Mouse (Mus musculus): Measurements from ENCODE around the gene Creb3l4. TPM values are rescaled to one million over a fixed set of nuclear protein-coding genes. Genes with fewer than 3 reads are reported as not detected.
A peak's percentile ranks its signal among the peaks of the same experiment; 100 is the strongest.

The Creb3l4 gene
- polyA plus RNA-seq, 1 experiment from 2014 or later, result 5.8 TPM

DNA sequence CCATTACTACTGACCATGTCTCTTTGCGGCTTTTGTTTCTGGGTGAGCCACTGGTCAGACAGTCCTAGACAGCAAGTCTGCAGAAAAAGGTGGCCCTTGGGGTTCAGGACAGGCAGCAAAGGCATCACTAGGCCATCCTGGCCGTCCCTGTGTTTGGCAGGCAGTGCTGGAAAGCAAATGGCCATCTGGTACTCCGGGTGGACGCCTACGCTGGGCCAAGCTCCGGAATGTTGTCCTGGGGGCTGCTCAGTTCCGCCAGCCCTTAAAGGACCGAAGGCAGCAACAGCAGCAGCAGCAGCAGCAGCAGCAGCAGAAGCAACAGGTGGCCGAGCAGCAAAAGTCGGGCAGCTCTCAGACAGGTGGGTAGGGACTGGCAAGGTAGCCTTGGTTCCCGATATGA, 32.0 kb upstream of the Creb3l4 start:
- WGBS, result 93% methylated on average over 11 of the region's 11 CpGs

DNA sequence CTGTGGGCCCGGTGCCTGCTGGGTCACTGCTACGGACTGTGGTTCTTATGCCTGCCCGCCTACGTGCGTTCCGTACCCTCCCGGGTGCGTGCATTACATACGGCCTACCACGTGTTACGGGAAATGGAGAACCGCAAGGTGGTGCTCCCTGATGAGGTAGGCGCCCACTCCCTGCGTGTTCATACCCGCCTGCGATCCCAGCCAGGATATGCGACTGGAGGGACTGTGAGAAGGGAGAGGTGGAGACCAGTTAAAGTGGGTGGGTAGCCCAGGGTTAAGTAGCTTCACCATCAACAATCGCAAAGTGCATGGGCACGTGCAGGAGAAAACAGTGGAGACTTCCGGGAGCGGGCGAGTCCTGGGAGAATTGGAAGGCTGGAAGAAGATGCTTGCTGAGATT, 30.5 kb upstream of the Creb3l4 start:
- Histone ChIP-seq H3K36me3 (replicated peaks) (peaks cover 94% of the 10 kb centered on the region), H3K4me1 (peaks cover 5% of the 10 kb centered on the region; the same call in 1 of the 2 replicates), H3K4me3 (no peak overlapping the region), H3K9me3 (no peaks in the 10 kb centered on the region), H3K27me3 (ENCODE audit: poor library complexity, severe bottlenecking) (no peaks in the 10 kb centered on the region), H3K27ac (no peak overlapping the region)
- WGBS, result 94% methylated on average over 22 of the region's 22 CpGs
- DNase-seq (ENCODE audit: extremely low spot score, low spot score), result no peak

More for the DNA sequence above, 32.0 kb upstream of the Creb3l4 start:
- Histone ChIP-seq H3K36me3 (replicated peaks) (peaks cover 98% of the 10 kb centered on the region), H3K27me3 (ENCODE audit: poor library complexity, severe bottlenecking) (no peaks in the 10 kb centered on the region), H3K4me3 (no peak overlapping the region), H3K4me1 (peaks cover 5% of the 10 kb centered on the region; the same call in 1 of the 2 replicates), H3K27ac (no peak overlapping the region), H3K9me3 (no peaks in the 10 kb centered on the region)
- no peak for DNase-seq (ENCODE audit: extremely low spot score, low spot score)

DNA sequence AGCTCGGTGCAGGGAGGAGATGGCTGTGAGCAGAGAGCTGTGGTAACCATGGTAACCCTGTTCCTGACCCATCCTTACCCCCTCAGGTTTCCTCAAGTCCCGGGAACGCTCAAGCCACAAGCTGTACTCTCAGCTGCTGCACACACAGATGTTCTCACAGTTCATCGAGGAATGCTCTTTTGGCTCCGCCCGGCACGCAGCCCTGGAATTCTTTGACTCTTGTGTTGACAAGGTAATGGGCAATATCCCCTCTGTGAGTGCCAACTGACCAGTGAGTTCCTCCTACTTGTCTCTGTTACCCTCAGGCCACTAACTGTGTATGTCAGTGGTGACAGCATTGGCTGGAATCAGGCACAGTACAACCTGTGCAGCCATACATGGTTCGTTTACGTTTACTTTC, 28.9 kb upstream of the Creb3l4 start:
- no peaks in the 10 kb centered on the region for H3K27me3 ChIP-seq (ENCODE audit: poor library complexity, severe bottlenecking)
- peaks cover 94% of the 10 kb centered on the region for H3K36me3 ChIP-seq (replicated peaks)

DNA sequence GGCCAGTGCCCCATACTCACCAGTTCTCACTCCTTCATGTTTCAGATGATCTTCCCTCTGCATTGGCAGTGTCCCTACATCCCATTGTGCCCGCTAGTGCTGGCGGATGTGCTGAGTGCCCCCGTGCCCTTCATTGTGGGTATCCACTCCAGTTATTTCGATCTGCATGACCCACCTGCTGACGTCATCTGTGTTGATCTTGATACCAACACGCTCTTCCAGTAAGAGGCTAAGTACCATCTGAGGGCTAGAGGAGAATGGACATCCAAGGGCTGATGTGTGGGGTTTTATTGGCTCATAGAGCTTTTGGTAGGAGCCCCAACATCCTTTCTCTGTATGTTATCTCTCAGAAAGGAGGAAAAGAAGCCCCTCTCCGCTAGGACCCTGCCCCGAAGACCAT, 27.5 kb upstream of the Creb3l4 start:
- H3K36me3 ChIP-seq (replicated peaks), result peaks cover 80% of the 10 kb centered on the region
- DNase-seq (ENCODE audit: extremely low spot score, low spot score), result no peak
- H3K27me3 ChIP-seq (ENCODE audit: poor library complexity, severe bottlenecking), result no peaks in the 10 kb centered on the region
- H3K4me3 ChIP-seq, result no peak overlapping the region
- peaks cover 15% of the 10 kb centered on the region for H3K4me1 ChIP-seq
- no peaks in the 10 kb centered on the region for H3K9me3 ChIP-seq
- H3K27ac ChIP-seq, result no peak overlapping the region
- WGBS, result 95% methylated on average over 8 of the region's 8 CpGs

More for the DNA sequence above, 28.9 kb upstream of the Creb3l4 start:
- no peak for DNase-seq (ENCODE audit: extremely low spot score, low spot score)
- Histone ChIP-seq H3K4me3 (no peak overlapping the region), H3K4me1 (peaks cover 7% of the 10 kb centered on the region), H3K9me3 (no peaks in the 10 kb centered on the region), H3K27ac (no peak overlapping the region)
- WGBS, result 82% methylated on average over 9 of the region's 9 CpGs

DNA sequence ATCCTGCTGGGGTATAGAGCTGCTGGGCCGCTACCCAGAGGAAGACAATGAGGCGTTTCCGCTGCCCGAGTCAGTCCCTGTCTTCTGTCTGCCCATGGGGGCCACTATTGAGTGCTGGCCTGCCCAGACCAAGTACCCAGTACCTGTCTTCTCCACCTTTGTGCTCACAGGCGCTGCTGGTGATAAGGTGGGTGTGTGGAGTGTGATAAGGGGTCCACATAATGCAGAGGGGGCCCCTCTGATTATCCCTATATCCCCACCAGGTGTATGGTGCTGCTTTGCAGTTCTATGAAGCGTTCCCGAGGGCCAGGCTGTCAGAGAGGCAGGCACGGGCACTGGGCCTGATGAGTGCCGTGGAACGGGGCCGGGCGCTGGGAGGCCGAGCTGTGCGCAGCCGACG, 25.7 kb upstream of the Creb3l4 start:
- Histone ChIP-seq H3K36me3 (replicated peaks) (peaks cover 68% of the 10 kb centered on the region), H3K4me3 (no peak overlapping the region), H3K27me3 (ENCODE audit: poor library complexity, severe bottlenecking) (no peaks in the 10 kb centered on the region), H3K27ac (no peak overlapping the region), H3K9me3 (no peaks in the 10 kb centered on the region), H3K4me1 (peaks cover 27% of the 10 kb centered on the region)
- no peak for DNase-seq (ENCODE audit: extremely low spot score, low spot score)
- WGBS, result 90% methylated on average over 16 of the region's 16 CpGs

DNA sequence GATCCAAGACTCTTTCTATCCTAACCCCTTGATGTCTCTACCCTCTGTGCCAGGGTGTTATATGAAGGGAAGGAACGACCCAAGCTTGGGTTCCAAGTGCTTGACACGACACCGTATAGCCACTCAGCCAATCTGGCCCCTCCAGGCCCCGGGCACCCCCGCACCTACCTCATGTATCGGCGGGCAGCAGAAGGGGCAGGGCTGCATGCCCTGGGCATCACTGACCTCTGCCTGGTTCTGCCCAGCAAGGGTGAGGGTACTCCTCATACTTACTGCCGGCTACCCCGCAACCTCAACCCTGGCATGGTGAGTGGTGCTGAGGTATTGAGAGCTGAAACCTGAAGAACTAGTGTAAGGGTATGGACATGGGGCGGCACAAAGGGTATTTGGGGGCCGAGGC, 24.9 kb upstream of the Creb3l4 start:
- H3K4me1 ChIP-seq, result peaks cover 27% of the 10 kb centered on the region
- H3K4me3 ChIP-seq, result no peak overlapping the region
- no peak for DNase-seq (ENCODE audit: extremely low spot score, low spot score)
- H3K27me3 ChIP-seq (ENCODE audit: poor library complexity, severe bottlenecking), result no peaks in the 10 kb centered on the region
- H3K36me3 ChIP-seq (replicated peaks), result peaks cover 66% of the 10 kb centered on the region
- no peaks in the 10 kb centered on the region for H3K9me3 ChIP-seq
- H3K27ac ChIP-seq, result no peak overlapping the region
- WGBS, result 96% methylated on average over 11 of the region's 11 CpGs

DNA sequence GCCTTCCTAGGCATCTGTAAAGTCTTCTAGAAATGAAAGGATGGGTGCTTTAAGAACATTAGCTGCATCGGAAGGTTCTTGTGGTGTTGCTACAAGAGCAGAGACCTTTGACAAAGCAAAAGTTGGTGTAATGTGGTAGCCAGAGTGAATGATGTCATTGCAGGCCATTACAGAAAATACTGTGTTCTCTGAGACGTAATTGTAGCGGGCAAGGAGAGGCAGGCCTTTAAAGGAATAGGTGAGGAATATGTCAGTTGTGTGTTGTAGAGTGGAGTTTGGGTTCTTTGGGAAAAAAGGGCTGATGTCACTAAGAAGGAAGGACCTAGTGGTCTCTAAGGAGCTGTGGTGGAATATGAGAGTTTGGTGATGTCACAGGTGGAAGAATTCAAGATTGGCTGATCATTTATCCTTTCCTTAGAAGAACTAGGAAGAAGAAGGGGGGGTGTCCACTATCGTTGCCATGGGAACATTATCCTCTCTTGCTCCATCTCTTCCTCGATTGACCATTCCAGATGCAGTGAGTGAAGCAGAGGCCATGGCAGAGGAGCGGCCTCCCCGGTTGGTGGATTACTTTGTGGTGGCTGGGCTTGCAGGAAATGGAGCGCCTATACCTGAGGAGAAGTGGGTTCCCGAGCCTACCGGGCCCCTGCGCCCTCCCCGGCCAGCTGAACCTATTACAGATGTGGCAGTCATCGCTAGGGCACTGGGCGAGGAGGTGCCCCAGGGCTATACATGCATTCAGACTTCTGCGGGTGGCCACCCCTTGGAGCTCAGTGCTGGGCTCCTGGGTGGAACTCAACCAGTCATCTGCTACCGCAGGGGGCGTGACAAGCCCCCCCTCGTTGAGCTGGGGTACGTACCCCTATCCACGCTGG, 23.8 kb upstream of the Creb3l4 start:
- no peaks in the 10 kb centered on the region for H3K9me3 ChIP-seq
- WGBS, result 92% methylated on average over 20 of the region's 20 CpGs
- peaks cover 67% of the 10 kb centered on the region for H3K36me3 ChIP-seq (replicated peaks)
- DNase-seq (ENCODE audit: extremely low spot score, low spot score), result no peak
- H3K4me3 ChIP-seq, result peak overlapping the region; percentile 83; the same call in 1 of the 2 replicates
- H3K4me1 ChIP-seq, result peaks cover 27% of the 10 kb centered on the region
- H3K27ac ChIP-seq, result no peak overlapping the region
- no peaks in the 10 kb centered on the region for H3K27me3 ChIP-seq (ENCODE audit: poor library complexity, severe bottlenecking)

DNA sequence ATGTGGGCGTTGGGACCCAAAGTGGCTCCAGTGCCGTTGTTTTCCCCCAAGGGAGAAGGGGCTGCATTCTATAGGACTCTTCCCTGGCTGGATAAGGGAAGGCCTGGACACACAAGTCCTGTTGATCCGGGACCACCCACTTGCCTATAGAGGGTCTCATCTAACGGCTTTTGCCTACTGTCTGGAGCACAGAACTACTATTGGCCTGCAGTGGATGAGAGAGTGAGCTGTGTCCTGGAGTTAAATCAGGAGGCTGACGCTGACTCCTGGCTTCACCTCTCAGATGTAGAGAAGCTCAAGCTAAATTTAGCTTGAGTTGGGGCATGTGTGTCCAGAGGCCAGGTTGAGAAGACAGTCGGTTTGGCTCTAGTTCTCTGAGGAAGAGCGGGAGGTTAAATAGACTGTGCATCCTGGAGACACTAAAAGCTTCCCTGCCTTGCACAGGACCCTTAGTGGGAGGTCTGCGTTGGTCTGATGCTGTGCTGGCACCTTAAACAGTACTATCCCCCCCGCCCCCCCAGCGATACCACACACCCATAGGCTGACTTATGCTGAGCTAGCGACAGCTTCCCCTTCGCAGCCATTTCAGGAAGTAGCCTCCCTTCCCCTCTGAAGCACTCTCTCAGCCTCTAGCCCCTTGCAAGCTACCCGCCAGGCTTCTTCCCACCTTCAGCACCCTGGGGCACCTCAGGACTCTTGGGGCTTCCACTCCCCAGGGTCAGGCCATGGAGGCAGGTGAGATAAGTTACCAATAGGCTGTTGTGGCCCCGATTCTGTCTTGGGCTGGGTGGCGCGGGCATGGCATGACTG, 22.8 kb upstream of the Creb3l4 start:
- H3K27me3 ChIP-seq (ENCODE audit: poor library complexity, severe bottlenecking), result no peaks in the 10 kb centered on the region
- H3K9me3 ChIP-seq, result no peaks in the 10 kb centered on the region
- 30% methylated on average over 16 of the region's 16 CpGs for WGBS
- no peak for DNase-seq (ENCODE audit: extremely low spot score, low spot score)
- peaks cover 27% of the 10 kb centered on the region for H3K4me1 ChIP-seq
- H3K4me3 ChIP-seq, result peak overlapping the region; percentile 83
- peaks cover 67% of the 10 kb centered on the region for H3K36me3 ChIP-seq (replicated peaks)
- H3K27ac ChIP-seq, result peak overlapping the region; percentile 98

DNA sequence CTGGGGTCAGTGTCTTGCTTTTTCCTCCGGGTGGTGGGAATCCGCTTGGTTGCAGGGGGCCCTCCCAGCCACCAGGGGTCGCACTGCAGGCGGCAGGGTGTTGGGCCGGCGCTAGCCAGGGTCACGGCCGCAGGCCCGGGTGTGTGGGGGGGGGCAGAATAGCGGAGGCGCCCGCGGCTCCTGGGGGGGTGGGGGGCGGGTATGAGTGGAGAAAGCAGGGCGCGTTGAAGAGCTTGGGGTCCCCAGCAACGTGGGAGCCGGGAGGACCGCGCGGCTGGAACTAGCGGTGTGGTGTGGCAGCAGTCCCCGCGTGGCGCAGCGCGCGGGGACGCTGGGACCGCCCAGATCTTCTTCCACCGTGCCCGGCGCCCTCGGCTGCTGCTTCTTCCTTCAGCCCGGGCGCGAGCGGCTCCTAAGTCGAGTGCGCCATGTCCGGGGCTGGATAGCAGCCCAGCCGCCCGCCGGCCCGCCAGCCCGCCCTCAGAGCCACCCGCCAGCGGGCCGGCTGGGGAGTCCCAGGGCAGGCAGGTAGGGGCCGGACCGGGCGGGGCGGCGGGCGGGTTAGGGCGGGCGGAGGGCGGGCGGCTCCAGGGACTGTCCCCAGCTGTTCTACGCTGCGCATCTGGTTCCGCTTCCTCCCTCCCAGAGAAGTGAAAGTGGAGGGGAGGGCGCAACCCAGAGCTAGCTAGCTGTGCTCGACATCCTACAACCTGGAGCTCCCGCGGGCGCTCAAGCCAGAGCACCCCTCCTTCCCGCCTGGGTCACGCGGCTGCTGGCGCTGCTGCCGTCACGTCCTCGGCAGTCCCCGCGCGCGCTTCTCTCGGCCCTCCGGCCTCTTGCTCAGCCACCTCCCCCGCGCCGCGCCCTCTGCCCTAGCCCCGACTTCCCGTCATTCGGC, 22.0 kb upstream of the Creb3l4 start, which contains the start of gene Dennd4b:
Gene Dennd4b, plus strand, starts transcription at position 152 of the 898 bp plus-strand sequence.
- WGBS, result under 1% methylated on average over 79 of the region's 87 CpGs

DNA sequence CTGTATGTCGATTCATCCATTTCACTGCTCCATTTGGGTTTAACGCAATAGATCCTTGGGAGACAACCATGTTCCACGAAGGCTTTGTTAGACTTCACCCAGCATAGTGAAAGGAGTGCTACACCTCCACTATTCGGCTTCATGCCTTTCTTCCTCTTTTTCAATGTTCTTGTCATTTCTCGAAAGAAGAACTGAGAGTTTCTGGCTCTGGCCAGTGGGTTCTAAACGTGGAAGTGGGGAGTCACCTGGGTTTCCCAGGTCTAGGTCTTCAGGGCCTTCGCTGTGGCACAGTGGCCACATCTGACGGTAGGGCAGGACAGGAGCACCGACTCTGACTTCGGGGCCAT, 21.3 kb upstream of the Creb3l4 start:
- H3K27me3 ChIP-seq (ENCODE audit: poor library complexity, severe bottlenecking), result no peaks in the 10 kb centered on the region
- peak overlapping the region; percentile 83 for H3K4me3 ChIP-seq
- 37% methylated on average over 10 of the region's 10 CpGs for WGBS
- DNase-seq (ENCODE audit: extremely low spot score, low spot score), result no peak
- peaks cover 27% of the 10 kb centered on the region for H3K4me1 ChIP-seq
- peaks cover 70% of the 10 kb centered on the region for H3K36me3 ChIP-seq (replicated peaks)
- no peaks in the 10 kb centered on the region for H3K9me3 ChIP-seq
- peak overlapping the region; percentile 98 for H3K27ac ChIP-seq

More for the DNA sequence above, 22.0 kb upstream of the Creb3l4 start, which contains the start of gene Dennd4b:
- Histone ChIP-seq H3K27ac (peak within 1 kb of the TSS; percentile 98), H3K4me3 (peak within 1 kb of the TSS; percentile 83), H3K36me3 (replicated peaks) (peaks cover 67% of the 10 kb centered on the region), H3K4me1 (peaks cover 27% of the 10 kb centered on the region), H3K9me3 (no peaks in the 10 kb centered on the region), H3K27me3 (ENCODE audit: poor library complexity, severe bottlenecking) (no peaks in the 10 kb centered on the region)
- peak; percentile 87 for DNase-seq (ENCODE audit: extremely low spot score, low spot score)

DNA sequence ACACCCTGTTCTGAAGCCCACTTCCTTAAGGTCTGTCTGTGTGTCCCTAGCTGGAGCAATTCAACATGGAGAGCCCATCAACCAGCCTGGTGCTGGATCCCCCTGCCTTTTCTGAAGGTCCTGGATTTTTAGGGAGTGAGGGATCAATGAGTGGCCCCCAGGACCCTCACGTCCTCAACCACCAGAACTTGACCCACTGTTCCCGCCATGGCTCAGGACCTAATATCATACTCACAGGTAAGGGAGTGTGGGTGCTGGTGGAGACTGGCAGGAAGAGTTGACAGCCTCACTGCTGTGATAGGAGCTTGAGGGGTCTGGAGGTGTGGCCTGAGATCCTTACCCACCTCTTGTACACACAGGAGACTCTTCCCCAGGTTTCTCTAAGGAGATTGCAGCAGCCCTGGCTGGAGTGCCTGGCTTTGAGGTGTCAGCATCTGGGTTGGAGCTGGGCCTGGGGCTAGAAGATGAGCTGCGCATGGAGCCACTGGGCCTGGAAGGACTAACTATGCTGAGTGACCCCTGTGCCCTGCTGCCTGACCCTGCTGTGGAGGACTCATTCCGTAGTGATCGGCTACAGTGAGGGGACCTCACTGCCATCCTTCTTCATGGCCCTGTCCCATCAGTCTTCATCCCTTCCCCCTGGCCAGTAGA, 19.9 kb upstream of the Creb3l4 start:
- no peak overlapping the region for H3K4me3 ChIP-seq
- WGBS, result 90% methylated on average over 5 of the region's 5 CpGs
- no peaks in the 10 kb centered on the region for H3K9me3 ChIP-seq
- no peak overlapping the region for H3K27ac ChIP-seq
- DNase-seq (ENCODE audit: extremely low spot score, low spot score), result no peak
- H3K27me3 ChIP-seq (ENCODE audit: poor library complexity, severe bottlenecking), result no peaks in the 10 kb centered on the region
- H3K4me1 ChIP-seq, result peaks cover 27% of the 10 kb centered on the region
- H3K36me3 ChIP-seq (replicated peaks), result peaks cover 72% of the 10 kb centered on the region

DNA sequence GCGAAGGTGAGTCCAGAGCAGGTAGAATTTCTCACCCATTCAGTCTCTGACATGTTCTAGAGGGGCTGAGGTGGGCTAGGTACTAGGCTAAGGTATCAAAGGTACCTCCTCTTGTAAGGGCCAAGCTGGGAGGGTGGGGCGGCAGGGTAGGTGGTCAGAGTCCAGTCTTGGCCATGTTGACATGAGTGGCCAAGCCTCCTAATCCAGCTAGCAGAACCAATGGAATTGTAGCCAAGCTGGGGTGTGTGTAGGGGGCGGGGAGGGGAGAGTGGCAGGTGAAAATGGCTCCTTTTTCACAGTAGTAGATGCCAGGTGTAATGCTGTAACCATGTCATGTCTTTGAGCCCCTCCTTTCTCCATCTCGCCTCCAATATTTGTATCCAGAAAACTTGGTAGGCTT, 15.2 kb upstream of the Creb3l4 start:
- WGBS, result 92% methylated on average over 4 of the region's 4 CpGs
- DNase-seq (ENCODE audit: extremely low spot score, low spot score), result no peak
- no peaks in the 10 kb centered on the region for H3K9me3 ChIP-seq
- no peaks in the 10 kb centered on the region for H3K27me3 ChIP-seq (ENCODE audit: poor library complexity, severe bottlenecking)
- H3K4me1 ChIP-seq, result peaks cover 22% of the 10 kb centered on the region
- H3K36me3 ChIP-seq (replicated peaks), result peaks cover 74% of the 10 kb centered on the region
- no peak overlapping the region for H3K4me3 ChIP-seq
- no peak overlapping the region for H3K27ac ChIP-seq

Data from forebrain, embryonic 10.5 days (tissue).